Mouse (Mus musculus) forebrain, embryonic 14.5 days (tissue): ENCODE results near the gene Fam69a. TPM values are rescaled to one million over a fixed set of nuclear protein-coding genes. Genes with fewer than 3 reads are reported as not detected.

Source experiments
- ATAC-seq: fragments of 200-750 bp; cut with Nextera tagmentation; 2 replicates; pipeline ENCODE4 v1.8.0; 2017; ENCODE audit warnings: mild to moderate bottlenecking, moderate library complexity
- DNase-seq: peaks from one replicate; pipeline ENCODE4 v3.0.0-alpha.2; 2015; ENCODE audit warnings: low spot score
- H3K27ac ChIP-seq: fragments of 300-500 bp; sonication (generic); 2 replicates; pipeline ENCODE4 v1.5.1; 2014; ENCODE audit warnings: low read depth, mild to moderate bottlenecking, control low read depth, low read length, moderate library complexity
- H3K27me3 ChIP-seq: fragments of 300-500 bp; sonication (generic); replicated peaks from 2 replicates; pipeline ENCODE4 v1.6.1; 2014; ENCODE audit warnings: low read length, control low read depth, mixed read lengths; ENCODE audit not compliant: control insufficient read depth, insufficient read depth
- H3K36me3 ChIP-seq: fragments of 300-500 bp; sonication (generic); 2 replicates; pipeline ENCODE4 v1.6.1; 2014; ENCODE audit warnings: low read length, control low read depth; ENCODE audit not compliant: control insufficient read depth, insufficient read depth
- H3K4me1 ChIP-seq: fragments of 300-500 bp; sonication (generic); 2 replicates; pipeline ENCODE4 v1.6.1; 2014; ENCODE audit warnings: antibody characterized with exemption, low read length, control low read depth; ENCODE audit not compliant: control insufficient read depth, insufficient read depth
- H3K4me2 ChIP-seq: fragments of 300-500 bp; sonication (generic); 2 replicates; pipeline ENCODE4 v1.6.1; 2014; ENCODE audit warnings: mild to moderate bottlenecking, control low read depth, low read length
- H3K4me3 ChIP-seq: fragments of 300-500 bp; sonication (generic); 2 replicates; pipeline ENCODE4 v1.5.1; 2014; ENCODE audit warnings: low read depth, low read length, control low read depth
- H3K9ac ChIP-seq: fragments of 300-500 bp; sonication (generic); 2 replicates; pipeline ENCODE4 v1.6.1; 2014; ENCODE audit warnings: mild to moderate bottlenecking, low read length, control low read depth, moderate library complexity
- H3K9me3 ChIP-seq: fragments of 300-500 bp; sonication (generic); replicated peaks from 2 replicates; pipeline ENCODE4 v1.6.1; 2016; ENCODE audit warnings: low read length, control low read depth, mixed read lengths; ENCODE audit not compliant: control insufficient read depth
- WGBS: fragments of 180-500 bp; shearing (Covaris S2); extraction: QIAGEN DNeasy Blood & Tissue Kit; methylation state at CpG from one replicate; pipeline ENCODE4 v1.1.7; 2014; 5-methylcytosine and 5-hydroxymethylcytosine counted together
- polyA plus RNA-seq: library from polyadenylated mRNA; unstranded; fragments of >200 nt; fragmentation: Nextera tagmentation; extraction: Ambion mirVana; gene quantifications from 2 replicates; pipeline ENCODE4 v1.2.1, GENCODE M21; 2014

Fam69a gene
- polyA plus RNA-seq, 1 experiment from 2014 or later, result 34.1 TPM

GRCm38 (mm10) chr5:107933202-107933974, 53.5 kb downstream of the Fam69a start:
- 86% methylated on average over 4 of the region's 4 CpGs for WGBS
- no peak for DNase-seq
- H3K27ac ChIP-seq, result no peak overlapping the region
- no peaks in the 10 kb centered on the region for H3K36me3 ChIP-seq
- H3K9me3 ChIP-seq, result no peaks in the 10 kb centered on the region
- no peaks in the 10 kb centered on the region for H3K27me3 ChIP-seq
- no peaks in the 10 kb centered on the region for H3K4me1 ChIP-seq
- no peak overlapping the region for H3K4me3 ChIP-seq
- ATAC-seq, result no peak
- no peak overlapping the region for H3K4me2 ChIP-seq
- no peak overlapping the region for H3K9ac ChIP-seq

DNA sequence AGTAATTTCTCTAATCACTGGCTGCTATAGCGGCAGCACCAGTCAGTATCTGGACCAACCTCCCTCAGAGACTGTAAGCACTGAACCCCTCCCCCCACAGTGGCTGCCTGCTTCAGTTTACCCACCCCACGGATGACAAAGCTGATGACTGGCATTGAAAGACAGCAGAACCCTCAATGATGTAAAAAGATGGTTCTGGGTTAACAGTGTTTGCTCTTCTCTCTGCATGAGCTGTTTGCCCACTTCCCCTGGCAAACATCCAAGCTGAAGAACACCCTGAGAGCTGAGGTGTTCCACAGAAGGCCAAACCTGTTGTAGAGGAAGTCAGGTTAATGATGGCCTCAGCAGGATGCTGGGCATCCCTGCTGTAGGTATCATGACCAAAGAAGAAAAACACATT, 54.3 kb downstream of the Fam69a start:
- no peak overlapping the region for H3K27ac ChIP-seq
- ATAC-seq (no peak), DNase-seq (no peak)
- H3K27me3 ChIP-seq, result no peaks in the 10 kb centered on the region
- no peak overlapping the region for H3K4me2 ChIP-seq
- H3K4me1 ChIP-seq, result no peaks in the 10 kb centered on the region
- H3K9ac ChIP-seq, result no peak overlapping the region
- WGBS, result 52% methylated on average over 2 of the region's 2 CpGs
- no peaks in the 10 kb centered on the region for H3K9me3 ChIP-seq
- no peaks in the 10 kb centered on the region for H3K36me3 ChIP-seq
- no peak overlapping the region for H3K4me3 ChIP-seq

- no peak overlapping the region for H3K4me3 ChIP-seq
- no peaks in the 10 kb centered on the region for H3K4me1 ChIP-seq
- ATAC-seq, result no peak
- no peaks in the 10 kb centered on the region for H3K36me3 ChIP-seq
- no peak overlapping the region for H3K27ac ChIP-seq
- H3K4me2 ChIP-seq, result no peak overlapping the region
- DNase-seq, result no peak
- H3K27me3 ChIP-seq, result no peaks in the 10 kb centered on the region
- 85% methylated on average over 11 of the region's 11 CpGs for WGBS
- H3K9me3 ChIP-seq, result no peaks in the 10 kb centered on the region
- H3K9ac ChIP-seq, result no peak overlapping the region
Measured at GRCm38 (mm10) chr5:107926550-107927249, 60.2 kb downstream of the Fam69a start.

DNA sequence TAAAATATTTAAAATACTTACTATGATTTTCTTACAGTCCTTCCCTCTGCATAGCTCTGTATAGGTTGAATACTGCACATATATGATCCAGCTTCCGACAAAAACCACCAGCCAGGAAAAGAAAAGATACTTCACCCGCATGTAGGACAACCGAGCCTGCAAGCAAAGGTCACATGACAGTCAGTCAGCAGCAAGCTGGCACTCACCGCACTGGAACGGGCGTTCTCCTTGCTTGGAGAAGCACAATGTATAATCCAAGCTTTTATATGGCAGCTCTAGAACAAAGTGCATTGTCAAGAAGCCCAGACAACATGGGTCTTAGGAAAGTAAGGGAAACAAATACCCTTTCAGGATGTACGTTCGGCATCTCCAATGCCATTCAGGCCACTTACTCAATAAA, 62.3 kb downstream of the Fam69a start:
- no peak overlapping the region for H3K4me3 ChIP-seq
- 73% methylated on average over 8 of the region's 8 CpGs for WGBS
- H3K4me2 ChIP-seq, result no peak overlapping the region
- no peaks in the 10 kb centered on the region for H3K27me3 ChIP-seq
- no peaks in the 10 kb centered on the region for H3K9me3 ChIP-seq
- no peak overlapping the region for H3K9ac ChIP-seq
- DNase-seq, result no peak
- no peak for ATAC-seq
- no peaks in the 10 kb centered on the region for H3K36me3 ChIP-seq
- no peaks in the 10 kb centered on the region for H3K4me1 ChIP-seq
- no peak overlapping the region for H3K27ac ChIP-seq

DNA sequence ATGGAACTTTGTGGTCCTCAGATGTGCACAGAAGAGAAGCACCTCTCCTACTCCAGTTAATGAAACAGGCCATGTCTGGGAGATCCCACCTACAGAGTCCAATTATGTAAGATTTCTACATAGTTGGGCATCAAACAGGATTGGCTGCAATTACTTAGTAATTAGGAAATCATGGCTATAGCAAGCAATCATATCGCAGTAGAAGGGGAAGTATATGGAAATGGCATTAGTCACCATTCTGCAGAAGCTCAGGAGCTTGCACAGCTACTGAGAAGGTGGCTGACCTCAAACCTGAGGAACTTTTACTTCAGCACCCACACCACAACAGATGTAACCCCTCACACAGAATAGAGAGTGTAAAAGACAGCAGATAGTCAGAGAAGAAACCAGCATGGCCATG, 64.0 kb downstream of the Fam69a start:
- no peak overlapping the region for H3K4me2 ChIP-seq
- no peak overlapping the region for H3K27ac ChIP-seq
- no peaks in the 10 kb centered on the region for H3K4me1 ChIP-seq
- no peak for ATAC-seq
- H3K27me3 ChIP-seq, result no peaks in the 10 kb centered on the region
- no peak for DNase-seq
- H3K9ac ChIP-seq, result no peak overlapping the region
- no peaks in the 10 kb centered on the region for H3K36me3 ChIP-seq
- no peaks in the 10 kb centered on the region for H3K9me3 ChIP-seq
- no peak overlapping the region for H3K4me3 ChIP-seq
- WGBS, result 86% methylated on average over 1 of the region's 1 CpGs

DNA sequence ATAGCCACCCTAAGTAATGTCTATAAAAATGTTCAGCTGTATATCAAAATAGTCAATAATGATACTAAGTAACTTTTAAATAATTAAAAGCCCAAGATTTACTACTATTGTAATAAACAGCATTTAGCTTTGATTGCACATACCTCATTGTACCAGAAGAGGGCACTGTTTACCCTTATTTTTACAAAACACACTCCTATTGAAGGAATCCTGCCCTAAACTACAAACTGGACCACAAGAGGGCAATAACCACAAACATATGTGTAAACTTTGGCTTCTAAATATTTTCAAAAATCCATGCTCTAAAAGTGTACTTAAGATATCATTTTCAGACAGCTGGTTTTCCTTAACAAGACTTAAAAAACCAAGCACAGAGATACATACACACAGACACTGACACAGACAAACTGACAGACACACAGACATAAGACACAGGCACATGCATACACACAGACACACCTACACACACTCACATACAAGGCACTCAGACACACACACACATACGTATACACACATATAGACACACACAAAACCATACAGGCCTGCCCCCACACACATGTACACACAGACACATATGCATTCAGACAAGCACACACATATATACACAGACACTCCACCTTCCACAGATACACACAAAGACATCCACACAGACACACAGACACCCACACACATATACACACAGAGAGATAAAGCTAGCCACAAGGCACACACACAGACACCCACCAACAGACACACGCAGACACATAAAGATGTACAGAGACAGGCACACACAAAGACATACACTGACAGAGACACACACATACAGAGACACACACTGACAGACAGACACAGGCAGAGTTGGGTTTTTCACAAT, 65.3 kb downstream of the Fam69a start:
- H3K27me3 ChIP-seq, result no peaks in the 10 kb centered on the region
- no peaks in the 10 kb centered on the region for H3K9me3 ChIP-seq
- H3K4me2 ChIP-seq, result no peak overlapping the region
- peak; percentile 91 for DNase-seq
- no peak overlapping the region for H3K4me3 ChIP-seq
- 0 out of 2 replicates have a peak, but pooled peaks have one; percentile 50 for ATAC-seq
- WGBS, result 76% methylated on average over 2 of the region's 2 CpGs
- H3K36me3 ChIP-seq, result no peaks in the 10 kb centered on the region
- H3K27ac ChIP-seq, result no peak overlapping the region
- no peak overlapping the region for H3K9ac ChIP-seq
- no peaks in the 10 kb centered on the region for H3K4me1 ChIP-seq

DNA sequence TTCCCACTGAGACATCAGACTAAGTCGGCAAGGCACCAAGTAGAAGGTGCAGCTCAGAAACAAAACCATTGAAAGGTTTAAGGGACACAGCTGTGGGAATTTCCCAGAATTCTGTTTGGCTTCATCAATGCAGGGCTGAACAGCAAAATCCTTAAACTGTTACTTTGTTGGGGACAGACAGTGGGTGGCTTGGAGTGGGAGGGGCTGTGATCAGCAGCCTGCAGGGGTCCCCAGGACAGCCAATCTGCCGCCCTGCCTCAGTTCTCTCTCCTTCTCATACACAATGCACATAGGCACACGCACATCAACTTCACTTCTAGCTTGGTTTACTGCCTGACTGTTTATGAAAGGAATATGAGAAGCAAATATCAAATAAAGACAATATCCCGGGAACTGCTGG, 71.6 kb downstream of the Fam69a start:
- Histone ChIP-seq H3K4me1 (no peaks in the 10 kb centered on the region), H3K4me2 (no peak overlapping the region), H3K36me3 (peaks cover 4% of the 10 kb centered on the region; the same call in 1 of the 2 replicates), H3K27me3 (no peaks in the 10 kb centered on the region), H3K27ac (no peak overlapping the region), H3K4me3 (no peak overlapping the region), H3K9ac (no peak overlapping the region), H3K9me3 (no peaks in the 10 kb centered on the region)
- 31% methylated on average over 4 of the region's 4 CpGs for WGBS
- no peak for ATAC-seq
- DNase-seq, result no peak

GRCm38 (mm10) chr5:107911012-107911411, 75.9 kb downstream of the Fam69a start:
- Histone ChIP-seq H3K4me2 (no peak overlapping the region), H3K27me3 (no peaks in the 10 kb centered on the region), H3K4me1 (no peaks in the 10 kb centered on the region), H3K9me3 (no peaks in the 10 kb centered on the region), H3K9ac (no peak overlapping the region), H3K27ac (no peak overlapping the region), H3K36me3 (peaks cover 46% of the 10 kb centered on the region), H3K4me3 (no peak overlapping the region)
- DNase-seq (no peak), ATAC-seq (no peak)
- 90% methylated on average over 5 of the region's 5 CpGs for WGBS
